Mouse (Mus musculus) left cerebral cortex, postnatal 10 days (tissue): Measurements from ENCODE around the gene Sclt1. TPM values are rescaled to one million over a fixed set of nuclear protein-coding genes. Genes with fewer than 3 reads are reported as not detected.

Source experiments
- total RNA-seq, 2 experiments: library from RNA; stranded (reverse); gene quantifications; 2 replicates each; pipeline ENCODE4 v1.2.3; 2021

The Sclt1 gene
- total RNA-seq, 2 experiments from 2014 or later = 14.8 to 15.3 TPM

Other genes with a start within 250 kb of the Sclt1 start
- gene Jade1, start 186.8 kb downstream of the Sclt1 start, total RNA-seq = 10 to 100 TPM; 23.0 to 25.3 TPM
- 1 to 10 TPM; 5.4 to 6.7 TPM for gene D3Ertd751e, start 97 bp upstream of the Sclt1 start, total RNA-seq